Mouse (Mus musculus) frontal cortex, adult 2 months (tissue): ENCODE data around the gene Vps26a. TPM values are rescaled to one million over a fixed set of nuclear protein-coding genes. Genes with fewer than 3 reads are reported as not detected.

ENCODE experiments used
- DNase-seq, 2 experiments: peaks; one replicate each; pipeline ENCODE4 v3.0.0; 2022; ENCODE audit warnings: low spot score in 1 of 2; ENCODE audit errors: extremely low spot score in 1 of 2
- polyA plus RNA-seq: library from polyadenylated mRNA; depleted of rRNA; stranded (reverse); fragments of >200 nt; gene quantifications from 2 replicates; pipeline ENCODE4 v1.2.3, GENCODE M21; 2012; rRNA removed

Vps26a gene
- 37.0 and 41.5 TPM in 2 replicates for polyA plus RNA-seq

DNA sequence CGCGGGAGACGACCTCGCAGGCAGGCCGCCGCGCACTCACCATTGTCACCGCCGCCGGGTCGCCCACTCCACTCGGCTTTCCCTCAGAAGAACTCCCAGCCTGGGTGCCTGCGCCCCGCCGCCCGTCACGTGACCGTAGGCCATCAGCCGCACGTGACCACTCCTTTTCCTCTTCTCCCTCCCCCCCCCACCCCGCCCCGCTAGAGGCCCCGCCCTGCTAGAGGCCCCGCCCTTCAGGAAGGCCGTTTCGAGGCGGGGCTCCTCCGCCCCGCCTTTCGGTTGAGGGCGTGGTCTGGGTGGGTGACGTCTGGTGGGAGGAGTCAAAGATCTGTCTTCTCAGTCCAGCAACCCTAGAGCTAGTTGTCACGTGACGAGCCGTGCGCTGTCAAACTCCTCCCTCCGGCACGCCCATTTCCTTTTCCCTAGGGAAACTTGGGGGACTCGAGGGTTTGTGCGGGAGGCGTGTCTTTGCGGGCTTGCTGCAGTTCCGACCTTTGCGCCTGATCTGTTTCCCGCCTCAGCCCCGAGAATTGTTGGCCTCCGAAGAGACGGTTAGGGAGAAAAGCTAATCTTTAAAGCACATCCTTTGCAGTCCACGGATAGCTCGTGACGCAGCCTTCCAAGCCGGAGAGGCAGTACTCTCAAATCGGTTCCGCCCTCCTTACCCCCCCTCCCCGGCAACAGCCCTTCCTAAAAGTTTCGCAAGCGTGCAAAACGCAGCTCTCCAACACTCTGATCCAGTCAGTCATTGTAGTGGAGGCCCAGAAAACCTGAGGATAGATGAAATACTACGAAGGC, at the start of gene Vps26a:
TSS of gene Vps26a (minus strand) at position 188 of the 798 bp plus-strand sequence.
- peak; percentile 98 for DNase-seq

DNA sequence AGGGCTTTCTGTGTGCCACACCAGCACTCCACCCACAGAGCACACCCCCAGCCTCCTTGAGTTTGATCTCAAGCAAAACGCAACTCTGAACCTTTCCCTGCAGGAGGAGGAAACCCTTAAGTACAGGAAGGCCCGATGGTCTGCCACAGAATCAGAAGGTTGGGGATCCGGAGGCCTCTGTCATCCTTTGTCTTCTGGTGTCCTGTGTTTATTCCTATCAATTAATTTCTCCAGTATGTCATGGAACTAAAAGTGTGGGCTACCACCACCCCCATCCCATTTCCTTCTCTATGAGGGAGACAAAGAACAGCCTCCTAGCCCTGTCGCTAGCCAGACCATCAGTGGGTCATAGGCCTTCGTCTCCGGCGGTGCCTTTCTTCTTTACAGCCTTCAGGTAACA, 47.9 kb upstream of the Vps26a start:
- DNase-seq, result no peak

DNA sequence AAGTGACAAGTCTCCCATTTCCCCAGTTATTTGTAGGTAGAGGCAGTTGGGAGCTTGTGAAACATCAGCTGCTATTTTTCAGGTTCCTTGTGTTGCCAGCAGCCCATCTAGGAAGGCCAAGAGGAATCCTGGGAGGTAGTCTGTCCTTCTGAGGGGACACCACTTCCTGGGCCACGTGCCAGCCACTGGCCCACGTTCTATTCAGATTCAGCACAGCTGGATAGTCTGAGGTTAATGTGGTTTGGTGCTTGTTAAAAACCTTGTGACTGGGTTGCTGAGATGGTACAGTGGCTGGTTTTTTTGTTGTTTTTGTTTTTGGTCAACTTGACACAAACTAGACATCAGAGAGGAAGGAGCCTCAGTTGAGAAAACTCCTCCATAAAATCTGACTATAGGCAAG, 46.2 kb upstream of the Vps26a start:
- no peak for DNase-seq

DNA sequence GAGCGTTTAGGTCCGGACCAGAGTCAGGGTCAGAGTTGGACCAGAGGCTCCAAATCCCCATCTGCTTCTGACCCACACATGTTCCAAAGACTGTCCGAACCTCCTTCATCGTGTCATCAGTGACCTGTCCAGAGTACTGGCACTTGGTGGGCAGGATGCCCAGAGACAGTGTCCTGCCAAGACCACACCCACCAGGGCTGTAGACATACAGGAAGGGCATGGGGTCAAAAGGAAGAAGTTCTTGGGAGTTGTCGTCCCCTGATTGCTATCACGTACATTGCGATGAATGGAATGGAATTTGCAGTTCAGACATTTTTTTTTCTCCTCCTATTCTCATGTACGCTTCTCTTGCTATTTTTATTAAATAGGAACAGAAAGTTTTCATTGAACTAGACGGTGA, 43.6 kb upstream of the Vps26a start:
- no peak for DNase-seq

DNA sequence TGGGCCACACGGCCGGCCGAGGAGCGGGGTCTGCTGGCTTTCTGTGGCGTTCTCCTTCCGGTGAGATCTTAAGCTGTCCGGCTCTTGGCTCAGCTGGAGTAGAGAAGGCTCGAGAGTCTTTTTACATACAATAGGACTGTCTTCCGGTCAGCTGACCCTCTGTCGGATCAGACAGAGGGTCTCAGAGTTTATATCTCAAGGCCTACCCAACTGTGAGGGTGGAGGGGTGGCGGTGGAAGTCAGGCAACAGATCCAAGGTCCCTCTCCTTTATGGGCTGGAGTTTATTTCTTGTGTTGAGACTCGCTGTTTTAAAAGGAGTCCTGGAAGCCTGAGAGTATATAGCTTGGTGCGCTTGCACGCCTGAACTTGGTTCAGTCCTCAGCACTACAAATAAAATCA, 40.7 kb upstream of the Vps26a start, which contains the start of gene Srgn:
TSS of gene Srgn (minus strand) at position 101 of the 400 bp plus-strand sequence.
- DNase-seq, result no peak

DNA sequence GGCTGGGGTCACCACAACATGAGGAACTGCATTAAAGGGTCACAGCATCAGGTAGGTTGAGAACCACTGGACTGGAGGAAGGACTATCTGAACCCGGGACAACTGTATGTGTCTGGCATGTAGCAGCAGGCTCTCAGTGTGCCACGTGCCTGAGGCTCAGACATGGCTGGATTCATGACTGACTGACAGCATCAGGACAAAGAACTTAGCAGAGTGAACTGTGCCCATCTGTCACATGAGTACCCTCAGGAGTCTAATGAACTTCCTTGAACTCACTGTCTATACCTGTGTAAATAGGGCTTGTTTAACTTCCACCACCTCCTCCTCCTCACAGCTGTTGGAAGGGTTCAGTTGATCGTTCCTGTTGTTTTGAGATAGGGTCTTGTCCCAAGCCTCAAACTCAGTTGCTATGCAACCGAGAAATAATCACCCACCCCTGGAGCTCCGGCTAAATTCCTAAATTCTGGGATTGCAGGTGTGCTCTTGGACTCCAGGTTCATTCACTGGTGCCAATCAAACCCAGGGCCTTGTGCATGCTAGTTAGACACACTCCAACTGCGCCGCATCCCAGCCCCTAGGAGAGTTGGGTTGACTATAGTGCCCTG, 35.8 kb upstream of the Vps26a start:
- no peak for DNase-seq

DNA sequence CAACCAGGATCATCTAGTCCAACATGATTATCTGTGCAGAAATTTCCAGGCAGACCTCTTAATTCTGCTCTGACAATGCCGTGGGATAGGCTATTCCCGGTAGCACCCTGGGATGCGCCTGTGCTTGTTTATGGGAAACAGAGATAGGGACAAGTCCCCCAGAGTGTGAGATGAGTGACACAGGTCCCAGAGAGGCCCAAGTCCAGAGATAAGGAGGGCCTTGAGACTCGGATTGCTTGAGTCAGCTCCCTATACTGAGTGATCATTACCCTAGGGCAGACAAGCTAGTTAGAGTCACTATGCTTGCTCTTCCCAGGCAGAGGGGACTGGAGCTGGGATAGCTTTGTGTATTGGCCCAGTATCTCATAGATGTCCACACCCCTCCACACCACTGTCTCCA, 35.2 kb upstream of the Vps26a start:
- DNase-seq, result no peak

DNA sequence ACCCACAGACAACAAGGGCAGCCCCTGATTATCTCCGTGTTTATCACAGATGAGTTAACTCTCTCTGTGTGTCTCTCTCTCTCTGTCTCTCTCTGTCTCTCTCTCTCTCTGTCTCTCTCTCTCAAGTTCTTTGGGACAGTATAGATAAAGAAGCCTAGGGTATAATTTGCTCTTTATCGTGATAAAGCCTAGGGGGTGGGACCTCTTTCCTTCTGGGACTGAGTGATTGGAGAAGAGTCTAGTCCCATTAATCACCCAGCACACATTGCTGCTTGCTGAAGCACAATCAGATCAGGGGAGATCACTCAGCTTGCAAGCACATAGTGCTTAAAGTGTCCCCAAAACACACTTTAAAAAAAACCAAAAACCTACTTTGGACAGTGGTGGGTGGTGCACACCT, 34.3 kb upstream of the Vps26a start:
- DNase-seq, result no peak

DNA sequence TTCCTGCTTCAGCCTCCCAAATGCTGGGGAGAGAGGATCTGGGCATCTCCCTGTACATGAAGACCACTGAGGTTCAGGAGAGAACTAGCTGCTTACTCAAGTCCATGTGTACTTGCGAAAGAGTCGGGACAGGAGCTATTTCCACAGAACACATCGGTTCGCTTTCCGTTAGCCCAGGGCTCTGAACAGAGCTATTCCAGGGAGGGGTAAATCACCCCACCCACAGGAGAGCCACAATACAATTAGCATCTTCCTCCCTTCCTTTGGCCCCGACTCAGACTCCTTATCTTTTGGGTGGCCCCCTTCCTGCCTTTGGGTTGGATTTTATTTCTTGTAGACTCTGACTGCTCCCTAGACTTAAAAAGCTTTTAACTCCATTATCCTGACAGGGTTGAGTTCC, 30.9 kb upstream of the Vps26a start:
- DNase-seq, result no peak

DNA sequence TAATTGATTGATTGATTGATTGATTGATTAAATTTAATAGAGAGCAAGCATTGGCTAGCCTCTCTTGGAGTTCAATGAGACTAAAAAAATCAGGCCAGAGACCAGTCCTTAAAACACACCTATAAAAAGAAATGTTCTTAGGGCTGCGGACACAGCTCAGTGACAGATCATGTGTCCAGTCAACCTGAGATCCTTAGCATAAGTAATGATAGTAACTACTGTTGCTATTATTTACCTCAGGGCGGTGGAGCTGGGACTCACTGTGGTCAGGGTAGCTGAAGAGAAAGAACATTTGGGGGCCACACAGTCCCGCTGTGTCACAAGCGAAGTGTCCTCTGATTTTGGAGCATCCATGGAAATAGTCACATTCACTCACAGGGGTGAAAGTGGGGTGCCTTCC, 26.2 kb upstream of the Vps26a start:
- no peak for DNase-seq

DNA sequence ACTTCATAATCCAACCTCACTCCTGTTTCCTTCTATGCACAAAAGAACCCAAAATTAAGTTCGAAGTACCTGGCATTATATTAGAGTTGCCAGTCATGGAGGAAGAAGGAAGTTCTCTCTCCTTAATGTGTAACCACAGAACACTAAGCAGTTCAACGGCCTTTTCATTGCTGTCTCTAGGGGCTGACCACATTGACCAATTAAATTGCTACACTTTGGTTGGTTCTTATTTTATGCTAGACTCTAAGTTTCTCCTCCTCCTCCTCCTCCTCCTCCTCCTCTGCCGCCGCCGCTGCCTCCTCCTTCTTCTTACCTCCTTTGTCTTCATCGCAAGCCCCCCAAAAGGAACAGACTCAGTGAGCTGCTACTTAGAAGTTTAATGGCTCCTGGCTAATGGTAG, 24.9 kb upstream of the Vps26a start:
- no peak for DNase-seq

DNA sequence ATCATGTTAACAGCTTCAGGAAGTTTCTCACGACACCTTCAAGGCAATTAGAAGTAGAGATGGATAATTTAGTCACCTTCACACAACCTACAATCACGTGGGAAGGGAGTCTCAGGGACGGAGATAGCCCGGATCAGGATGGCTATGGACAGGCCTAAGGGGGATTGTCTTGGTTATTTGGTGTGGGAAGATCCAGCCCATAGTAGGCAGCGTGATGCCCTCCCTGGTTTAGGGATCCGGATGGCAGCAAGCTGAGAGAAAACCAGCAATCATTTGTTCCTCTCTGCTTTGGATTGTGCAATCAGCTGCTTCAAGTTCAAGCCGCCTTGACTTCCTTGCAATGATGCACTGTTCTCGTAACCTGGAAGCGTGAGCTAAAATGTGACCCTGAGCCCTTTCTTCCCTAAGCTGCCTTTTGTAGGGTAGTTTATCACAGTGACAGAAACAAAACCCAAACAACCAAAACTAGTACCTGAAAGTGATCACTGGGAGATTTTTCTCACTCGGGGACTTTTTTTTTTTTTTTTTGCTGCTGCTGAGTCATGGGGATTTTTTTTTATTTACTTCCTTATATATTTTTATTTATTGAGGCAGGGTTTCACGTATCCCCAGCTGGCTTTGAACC, 22.5 kb upstream of the Vps26a start:
- DNase-seq, result no peak

DNA sequence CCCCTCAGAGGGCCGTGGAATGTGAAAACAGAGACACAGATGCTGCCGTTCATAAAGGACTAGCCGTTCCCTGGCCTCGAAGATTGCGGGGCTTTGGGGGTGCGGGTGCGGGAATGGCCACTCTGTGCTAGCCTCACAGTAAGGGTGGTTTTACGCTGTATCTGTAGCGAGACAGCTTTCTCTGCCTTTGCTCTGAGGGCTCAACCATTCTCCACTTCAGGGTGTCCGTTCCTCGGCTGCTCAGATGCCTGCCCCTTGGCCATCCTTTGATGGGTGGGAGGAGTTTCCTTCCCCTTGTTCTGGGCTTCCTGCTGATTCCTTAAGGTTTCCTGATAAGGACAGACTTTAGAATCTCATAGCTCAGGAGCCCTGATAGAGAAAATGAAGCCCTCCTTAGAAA, 21.9 kb upstream of the Vps26a start:
- DNase-seq, result no peak

DNA sequence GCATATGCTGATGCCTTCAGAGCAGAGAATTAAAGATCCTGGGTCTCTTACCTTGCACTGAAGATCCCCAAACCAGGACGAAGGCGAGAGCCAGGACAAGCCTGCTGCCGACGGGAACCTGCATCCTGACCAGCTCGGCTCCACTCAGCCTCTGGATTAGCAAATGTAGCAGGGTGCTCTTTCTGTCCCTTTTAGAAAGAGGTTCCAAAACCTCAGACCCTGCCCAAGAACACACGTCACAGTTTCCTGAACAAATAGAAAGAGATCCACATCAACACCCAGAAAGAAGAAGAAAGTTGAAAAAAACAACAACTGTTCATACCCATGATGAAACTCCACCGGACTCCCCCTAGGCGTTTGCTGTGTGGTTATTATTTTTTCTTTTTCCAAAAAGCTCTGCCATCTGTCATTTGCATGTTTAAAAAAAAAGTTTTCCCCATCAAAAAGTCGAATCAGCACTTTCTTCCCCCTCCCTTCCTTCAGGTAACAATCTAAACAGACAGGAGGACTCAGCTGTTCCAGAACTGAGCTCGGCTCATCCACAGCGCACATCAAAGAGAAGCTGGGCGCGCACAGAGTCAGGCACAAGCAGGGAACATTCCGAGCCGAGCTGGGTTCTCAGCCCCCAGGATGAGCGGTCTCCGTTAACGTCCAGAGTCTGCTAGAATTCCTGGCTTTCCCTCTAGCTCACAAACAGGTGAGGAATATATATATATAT, 21.1 kb upstream of the Vps26a start:
- no peak for DNase-seq

DNA sequence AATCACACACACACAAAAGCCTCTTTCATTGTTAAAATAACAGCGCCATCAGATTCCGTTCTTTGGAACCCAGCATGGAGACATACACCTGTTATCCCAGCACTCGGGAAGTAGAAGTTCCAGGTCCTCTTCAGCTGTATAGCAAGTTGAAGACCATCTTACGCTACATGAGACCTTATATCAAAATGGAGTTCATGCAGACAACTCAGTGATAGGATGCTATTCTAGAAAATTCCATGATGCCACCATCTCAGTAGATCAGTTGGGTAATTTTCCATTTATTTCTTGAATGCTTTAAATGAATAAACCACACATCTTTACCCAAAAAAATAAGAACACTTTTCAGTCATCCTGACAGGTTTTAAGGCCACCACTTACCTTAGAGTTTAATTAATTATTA, 20.5 kb upstream of the Vps26a start:
- DNase-seq, result no peak

DNA sequence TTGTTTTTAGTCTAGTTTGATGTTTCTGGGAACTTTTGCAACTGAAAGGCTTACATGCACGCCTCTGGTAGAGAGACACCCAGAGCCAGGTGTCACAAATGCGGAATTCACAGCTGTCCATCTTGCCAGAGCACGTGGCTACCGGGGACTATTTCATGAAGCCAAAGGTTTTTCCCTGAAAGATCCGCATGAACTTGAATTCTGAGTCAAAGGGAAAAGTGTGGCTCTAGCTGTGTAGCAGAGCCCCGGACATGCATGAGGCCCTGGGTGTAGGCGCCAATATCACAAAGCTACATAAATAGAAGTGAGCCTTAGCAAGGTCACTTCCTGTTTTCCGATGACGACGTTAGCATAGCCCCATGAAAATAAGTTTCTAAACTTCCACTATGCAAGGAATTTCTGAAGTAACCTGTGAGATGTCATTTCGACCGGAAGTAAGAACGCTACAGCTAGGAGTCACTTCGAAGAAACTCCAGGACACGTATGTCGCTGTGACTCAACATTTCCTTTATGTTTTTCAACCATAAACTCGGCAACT, 19.5 kb upstream of the Vps26a start:
- no peak for DNase-seq

DNA sequence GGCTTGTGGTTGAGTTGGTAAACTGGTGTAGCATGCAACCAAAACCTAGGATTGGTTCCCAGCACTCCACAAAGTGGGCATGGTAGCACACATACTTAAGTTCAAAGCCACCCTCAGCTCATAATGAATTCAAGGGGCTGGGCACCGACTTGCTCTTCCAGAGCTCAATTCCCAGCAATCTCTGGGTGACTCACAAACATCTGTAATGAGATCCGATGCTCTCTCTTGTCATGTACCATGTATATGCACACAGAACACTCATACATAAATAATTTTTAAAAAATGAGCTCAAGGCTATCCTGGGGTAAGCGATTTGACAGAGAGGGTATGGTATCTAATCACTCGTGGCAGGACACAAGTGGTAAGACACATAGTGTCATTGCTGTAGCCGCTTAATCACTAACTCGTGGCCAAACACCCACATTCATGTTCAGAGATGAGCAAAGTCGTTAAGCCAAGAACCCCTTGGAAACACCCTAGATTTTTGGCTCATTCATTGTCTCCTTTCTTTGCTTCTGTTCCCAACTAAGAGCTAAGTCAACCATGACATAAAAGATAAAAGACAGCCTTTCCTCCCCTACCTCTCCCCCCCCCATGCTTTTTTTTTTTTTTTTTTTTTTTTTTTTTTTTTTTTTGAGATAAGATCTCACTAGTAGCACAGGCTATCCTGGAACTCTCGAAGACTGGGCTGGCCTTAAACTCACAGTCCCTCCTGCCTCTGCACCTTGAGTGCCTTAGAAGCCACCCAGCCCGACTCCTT, 18.8 kb upstream of the Vps26a start:
- no peak for DNase-seq

DNA sequence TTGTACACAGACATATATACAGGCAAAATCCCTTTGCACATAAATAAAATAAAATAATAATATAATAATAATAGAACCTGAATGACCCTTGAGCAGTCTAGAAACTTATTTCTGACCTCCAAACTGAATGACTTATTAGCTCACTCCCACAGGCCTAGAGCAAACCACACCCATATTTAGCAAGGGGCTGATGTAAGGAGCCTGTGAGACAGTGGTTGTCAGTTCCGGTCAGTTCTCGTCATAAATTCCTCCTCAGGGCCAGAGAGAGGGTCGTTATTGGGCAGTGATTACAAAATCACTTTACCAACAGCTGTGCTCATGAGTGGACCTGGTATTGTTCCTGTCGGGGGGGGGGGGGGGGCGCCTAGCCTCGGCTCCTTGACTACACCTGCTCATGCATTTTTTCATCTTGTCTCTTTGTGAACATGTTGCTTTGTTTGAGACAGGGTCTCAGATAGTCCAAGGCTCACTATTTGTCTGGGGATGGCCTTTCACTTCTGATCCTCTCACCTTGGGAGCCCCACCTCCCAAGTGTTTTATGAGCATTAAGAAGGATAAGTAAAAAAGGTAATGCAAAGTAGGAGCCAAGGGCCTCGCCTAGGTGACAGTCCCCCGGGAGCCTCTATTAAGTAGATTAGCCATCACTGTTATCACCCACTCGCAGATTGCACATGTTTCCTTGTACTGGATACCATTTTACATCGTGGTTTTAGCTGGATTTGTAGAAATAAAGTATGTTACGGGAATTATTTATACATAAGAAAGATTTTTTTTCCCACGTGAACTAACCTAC, 17.4 kb upstream of the Vps26a start:
- no peak for DNase-seq

DNA sequence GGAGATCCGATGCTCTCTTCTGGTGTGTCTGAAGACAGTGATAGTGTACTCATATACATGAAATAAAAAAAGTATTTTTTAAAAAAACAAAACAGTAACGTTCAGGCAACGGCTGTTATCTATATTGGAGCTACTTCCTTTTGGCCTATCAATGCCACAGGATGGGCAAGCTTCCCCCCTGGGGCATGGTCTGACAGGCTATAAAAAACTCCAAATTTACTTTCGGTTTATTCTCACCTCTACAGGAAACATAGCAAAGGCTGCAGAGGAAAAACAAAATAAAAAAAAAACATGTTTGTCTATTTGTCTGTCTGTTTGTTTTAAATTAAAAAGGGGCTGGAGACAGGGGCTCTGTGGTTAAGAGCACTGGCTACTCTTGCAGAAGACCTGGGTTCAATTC, 16.7 kb upstream of the Vps26a start:
- DNase-seq, result no peak
